Mouse (Mus musculus) forebrain, embryonic 16.5 days (tissue): ENCODE data around the gene Dock1. TPM values are rescaled to one million over a fixed set of nuclear protein-coding genes. Genes with fewer than 3 reads are reported as not detected.

Source experiments
- ATAC-seq: fragments of 200-750 bp; cut with Nextera tagmentation; 2 replicates; pipeline ENCODE4 v1.8.0; 2017; ENCODE audit warnings: mild to moderate bottlenecking, moderate library complexity
- H3K27ac ChIP-seq: fragments of 300-500 bp; sonication (generic); 2 replicates; pipeline ENCODE4 v1.5.1; 2014; ENCODE audit warnings: low read length, control low read depth
- H3K27me3 ChIP-seq: fragments of 300-500 bp; sonication (generic); replicated peaks from 2 replicates; pipeline ENCODE4 v1.6.1; 2014; ENCODE audit warnings: low read length; ENCODE audit not compliant: control insufficient read depth, insufficient read depth
- H3K36me3 ChIP-seq: fragments of 300-500 bp; sonication (generic); 2 replicates; pipeline ENCODE4 v1.6.1; 2014; ENCODE audit not compliant: control insufficient read depth, insufficient read depth
- H3K4me1 ChIP-seq: fragments of 300-500 bp; sonication (generic); replicated peaks from 2 replicates; pipeline ENCODE4 v1.6.1; 2014; ENCODE audit warnings: low read length; ENCODE audit not compliant: control insufficient read depth, insufficient read depth
- H3K4me2 ChIP-seq: fragments of 300-500 bp; sonication (generic); 2 replicates; pipeline ENCODE4 v1.6.1; 2014; ENCODE audit warnings: mild to moderate bottlenecking, low read length, control low read depth
- H3K4me3 ChIP-seq: fragments of 300-500 bp; sonication (generic); replicated peaks from 2 replicates; pipeline ENCODE4 v1.5.1; 2014; ENCODE audit warnings: mild to moderate bottlenecking, low read length, control low read depth
- H3K9ac ChIP-seq: fragments of 300-500 bp; sonication (generic); replicated peaks from 2 replicates; pipeline ENCODE4 v1.6.1; 2014; ENCODE audit warnings: low read depth, low read length, control low read depth
- H3K9me3 ChIP-seq: fragments of 300-500 bp; sonication (generic); 2 replicates; pipeline ENCODE4 v1.6.1; 2016; ENCODE audit warnings: low read length; ENCODE audit not compliant: control insufficient read depth
- WGBS: fragments of 180-500 bp; shearing (Covaris S2); extraction: QIAGEN DNeasy Blood & Tissue Kit; methylation state at CpG from one replicate; pipeline ENCODE4 v1.1.7; 2014; 5-methylcytosine and 5-hydroxymethylcytosine counted together
- polyA plus RNA-seq: library from polyadenylated mRNA; unstranded; fragments of >200 nt; fragmentation: Nextera tagmentation; extraction: Ambion mirVana; gene quantifications from 2 replicates; pipeline ENCODE4 v1.2.1, GENCODE M21; 2015

Gene Dock1
- polyA plus RNA-seq, 1 experiment from 2014 or later: 7.7 TPM

GRCm38 (mm10) chr7:134937927-134938609, 267.6 kb downstream of the Dock1 start, which contains the start of gene Fam196a:
Fam196a (minus strand) TSS chr7:134938430.
- peak within 1 kb of the TSS; percentile 63 for H3K27ac ChIP-seq
- WGBS: under 1% methylated on average over 37 of the region's 71 CpGs
- H3K4me2 ChIP-seq: peak within 1 kb of the TSS; percentile 93
- H3K27me3 ChIP-seq: no peaks in the 10 kb centered on the region
- no peaks in the 10 kb centered on the region for H3K36me3 ChIP-seq
- ATAC-seq: peak; percentile 82
- H3K9me3 ChIP-seq: no peaks in the 10 kb centered on the region
- peak within 1 kb of the TSS; percentile 78 for H3K9ac ChIP-seq
- peak within 1 kb of the TSS; percentile 66 for H3K4me3 ChIP-seq
- peaks cover 16% of the 10 kb centered on the region for H3K4me1 ChIP-seq

DNA sequence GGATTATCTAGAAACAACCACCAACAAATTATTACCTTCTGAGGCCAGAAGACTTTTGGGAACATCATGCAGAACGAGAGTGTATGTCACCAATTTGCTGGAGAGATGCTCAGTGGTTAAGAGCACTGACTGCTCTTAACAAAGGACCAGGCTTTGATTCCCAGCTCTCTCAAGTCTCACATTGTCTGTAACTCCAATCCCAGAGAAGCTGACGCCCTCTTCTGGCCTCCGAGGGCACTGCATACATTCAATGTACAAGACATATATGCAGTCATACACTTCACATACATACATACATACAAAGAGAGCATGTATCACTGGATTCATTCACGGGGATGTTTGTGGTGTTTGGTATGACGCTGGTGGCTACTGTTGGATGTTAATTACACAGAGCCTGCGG, 271.4 kb downstream of the Dock1 start:
- H3K27ac ChIP-seq: no peak overlapping the region
- no peaks in the 10 kb centered on the region for H3K9me3 ChIP-seq
- H3K27me3 ChIP-seq: no peaks in the 10 kb centered on the region
- ATAC-seq: no peak
- H3K36me3 ChIP-seq: no peaks in the 10 kb centered on the region
- H3K4me2 ChIP-seq: no peak overlapping the region
- H3K9ac ChIP-seq: no peak overlapping the region
- H3K4me3 ChIP-seq: no peak overlapping the region
- peaks cover 11% of the 10 kb centered on the region for H3K4me1 ChIP-seq
- 97% methylated on average over 6 of the region's 6 CpGs for WGBS

- Histone ChIP-seq H3K9ac (no peak overlapping the region), H3K4me2 (no peak overlapping the region), H3K4me1 (0 out of 2 replicates have a peak, but pooled peaks cover 4% of the 10 kb centered on the region), H3K27ac (no peak overlapping the region), H3K9me3 (no peaks in the 10 kb centered on the region), H3K36me3 (no peaks in the 10 kb centered on the region), H3K4me3 (no peak overlapping the region), H3K27me3 (no peaks in the 10 kb centered on the region)
- WGBS: 69% methylated on average over 6 of the region's 6 CpGs
- ATAC-seq: no peak
These were observed 272.6 kb downstream of the Dock1 start for GRCm38 (mm10) chr7:134943063-134943462.

DNA sequence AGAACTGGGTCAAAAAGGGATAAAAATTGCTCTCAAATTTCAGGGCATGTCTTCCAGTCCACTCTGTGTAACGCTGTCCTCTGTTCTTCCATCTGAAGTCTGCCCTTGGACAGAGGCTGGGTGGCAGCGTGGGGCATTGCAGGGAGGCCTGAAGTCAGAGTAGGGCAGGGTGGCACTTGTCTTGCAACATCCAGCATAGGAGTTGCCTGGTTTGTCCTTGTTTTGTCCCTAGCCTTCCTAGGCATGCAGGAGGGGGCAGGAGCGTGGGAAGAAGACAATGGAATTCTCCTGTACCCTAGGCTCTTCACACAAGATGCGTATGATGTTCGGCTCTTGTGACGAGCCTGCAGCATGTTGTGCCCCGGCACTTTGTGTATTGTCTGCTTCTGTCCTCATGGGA, 273.2 kb downstream of the Dock1 start:
- no peaks in the 10 kb centered on the region for H3K27me3 ChIP-seq
- 80% methylated on average over 7 of the region's 7 CpGs for WGBS

DNA sequence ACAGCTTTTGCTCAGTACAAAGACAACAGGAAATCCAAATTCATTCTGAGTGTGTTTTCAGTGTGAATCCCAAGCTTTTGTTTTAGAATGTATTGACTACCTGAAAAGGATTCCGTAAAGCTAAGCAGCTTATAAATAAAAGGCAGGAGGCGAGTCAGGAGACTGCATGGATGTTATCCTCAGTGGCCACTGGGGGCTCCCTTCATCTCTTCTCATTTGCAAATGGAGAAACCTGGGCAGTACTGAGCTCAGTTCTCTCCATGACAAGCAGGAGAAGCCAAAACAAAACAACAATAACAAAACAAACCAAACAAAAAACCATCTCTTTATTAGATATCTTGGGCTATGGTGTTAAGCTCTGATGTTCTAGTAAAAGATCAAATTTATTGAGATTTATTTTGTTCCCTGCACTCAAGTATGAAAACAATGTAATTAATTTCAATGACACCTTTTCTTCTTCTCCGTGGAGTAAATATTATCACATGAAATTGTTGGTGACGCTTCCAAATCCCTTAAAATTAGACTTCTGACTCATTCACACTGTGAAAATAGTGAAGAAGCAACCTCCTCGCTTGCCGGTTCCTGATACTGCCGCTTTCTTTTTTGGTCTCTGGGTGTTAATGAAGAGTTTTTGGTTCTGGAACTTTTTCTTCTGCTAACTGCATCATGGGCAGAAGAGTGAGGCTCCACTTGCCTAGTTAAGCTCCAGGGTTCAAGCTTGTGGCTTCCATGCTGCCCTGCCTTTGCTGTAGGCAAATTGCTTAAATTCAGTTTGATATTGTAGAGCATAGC, 275.7 kb downstream of the Dock1 start:
- H3K27ac ChIP-seq: no peak overlapping the region
- no peaks in the 10 kb centered on the region for H3K9me3 ChIP-seq
- no peak overlapping the region for H3K4me2 ChIP-seq
- H3K4me1 ChIP-seq: no peaks in the 10 kb centered on the region
- no peaks in the 10 kb centered on the region for H3K36me3 ChIP-seq
- no peaks in the 10 kb centered on the region for H3K27me3 ChIP-seq
- ATAC-seq: no peak
- no peak overlapping the region for H3K4me3 ChIP-seq
- H3K9ac ChIP-seq: no peak overlapping the region
- 75% methylated on average over 7 of the region's 7 CpGs for WGBS

More for the DNA sequence above, 273.2 kb downstream of the Dock1 start:
- Histone ChIP-seq H3K4me2 (no peak overlapping the region), H3K36me3 (no peaks in the 10 kb centered on the region), H3K27ac (no peak overlapping the region), H3K9ac (no peak overlapping the region), H3K9me3 (no peaks in the 10 kb centered on the region), H3K4me1 (no peaks in the 10 kb centered on the region), H3K4me3 (no peak overlapping the region)
- no peak for ATAC-seq

DNA sequence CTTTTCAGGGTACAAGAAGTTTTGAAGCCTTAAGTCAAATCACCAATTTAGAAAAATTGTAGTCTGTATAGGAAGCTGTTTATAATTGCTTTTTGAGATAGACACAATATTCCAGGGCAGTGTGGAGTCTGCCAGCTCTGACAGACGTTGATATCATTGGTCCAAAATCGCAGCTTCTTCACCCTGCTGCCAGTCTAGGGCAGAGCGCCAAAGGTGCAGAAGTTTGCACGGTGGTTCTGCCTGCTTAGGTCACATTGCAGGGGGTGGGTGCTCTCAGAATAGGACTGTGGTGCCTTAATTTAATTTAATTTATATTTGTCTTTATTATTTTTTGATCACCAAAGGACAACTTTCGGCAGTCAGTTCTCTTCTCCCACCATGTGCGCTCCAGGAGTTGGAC, 288.6 kb downstream of the Dock1 start:
- no peak overlapping the region for H3K27ac ChIP-seq
- WGBS: 80% methylated on average over 6 of the region's 6 CpGs
- no peaks in the 10 kb centered on the region for H3K4me1 ChIP-seq

GRCm38 (mm10) chr7:134960871-134961270, 290.4 kb downstream of the Dock1 start:
- Histone ChIP-seq H3K4me2 (no peak overlapping the region), H3K36me3 (no peaks in the 10 kb centered on the region), H3K9ac (no peak overlapping the region), H3K27ac (no peak overlapping the region), H3K27me3 (no peaks in the 10 kb centered on the region), H3K4me1 (no peaks in the 10 kb centered on the region), H3K4me3 (no peak overlapping the region), H3K9me3 (no peaks in the 10 kb centered on the region)
- WGBS: 72% methylated on average over 4 of the region's 4 CpGs
- no peak for ATAC-seq

More for the DNA sequence above, 288.6 kb downstream of the Dock1 start:
- Histone ChIP-seq H3K9ac (no peak overlapping the region), H3K27me3 (no peaks in the 10 kb centered on the region), H3K9me3 (no peaks in the 10 kb centered on the region), H3K4me2 (no peak overlapping the region), H3K36me3 (no peaks in the 10 kb centered on the region), H3K4me3 (no peak overlapping the region)
- no peak for ATAC-seq

DNA sequence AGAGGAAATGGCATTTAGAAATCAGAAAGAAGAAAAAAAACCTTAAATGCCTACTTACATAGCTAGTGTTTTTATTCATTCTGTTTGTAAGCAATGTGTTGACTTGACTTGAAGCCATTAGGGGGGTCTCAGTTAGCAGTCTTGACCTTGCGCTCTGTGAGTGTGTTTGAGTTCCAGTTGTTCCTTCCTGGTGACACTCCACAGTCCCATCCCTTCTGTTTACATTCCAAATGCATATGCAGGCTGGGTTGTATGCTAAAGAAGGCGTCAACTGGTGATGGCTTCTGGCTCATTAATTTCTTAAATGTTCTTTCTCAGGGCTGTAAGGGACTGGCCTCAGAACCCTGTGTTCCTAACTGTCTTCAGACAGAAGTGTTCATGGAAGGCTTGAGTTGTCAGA, 291.2 kb downstream of the Dock1 start:
- no peak overlapping the region for H3K9ac ChIP-seq
- WGBS: 77% methylated on average over 2 of the region's 2 CpGs
- no peaks in the 10 kb centered on the region for H3K9me3 ChIP-seq
- no peak overlapping the region for H3K4me3 ChIP-seq
- no peaks in the 10 kb centered on the region for H3K4me1 ChIP-seq
- H3K27me3 ChIP-seq: no peaks in the 10 kb centered on the region
- no peak for ATAC-seq
- H3K36me3 ChIP-seq: no peaks in the 10 kb centered on the region
- H3K4me2 ChIP-seq: no peak overlapping the region
- no peak overlapping the region for H3K27ac ChIP-seq

- Histone ChIP-seq H3K4me2 (no peak overlapping the region), H3K27ac (no peak overlapping the region), H3K4me3 (no peak overlapping the region), H3K9me3 (no peaks in the 10 kb centered on the region), H3K9ac (no peak overlapping the region), H3K4me1 (no peaks in the 10 kb centered on the region), H3K36me3 (no peaks in the 10 kb centered on the region), H3K27me3 (no peaks in the 10 kb centered on the region)
- WGBS: 70% methylated on average over 3 of the region's 3 CpGs
- ATAC-seq: no peak
These were observed 319.8 kb downstream of the Dock1 start for GRCm38 (mm10) chr7:134990244-134990643.
